Mouse (Mus musculus) heart, embryonic 11.5 days (tissue): ENCODE results near the gene Krtap1-5. TPM values are rescaled to one million over a fixed set of nuclear protein-coding genes. Genes with fewer than 3 reads are reported as not detected.
A peak's percentile ranks its signal among the peaks of the same experiment; 100 is the strongest.

Source experiments
- ATAC-seq: fragments of 200-750 bp; cut with Nextera tagmentation; replicated peaks from 2 replicates; pipeline ENCODE4 v1.8.0; 2017; ENCODE audit warnings: moderate library complexity; ENCODE audit not compliant: insufficient number of reproducible peaks, low FRiP score, low TSS enrichment
- H3K27ac ChIP-seq: fragments of 300-500 bp; sonication (generic); 2 replicates; pipeline ENCODE4 v1.5.1; 2014; ENCODE audit warnings: mild to moderate bottlenecking, low read depth, low read length
- H3K27me3 ChIP-seq: fragments of 300-500 bp; sonication (generic); 2 replicates; pipeline ENCODE4 v1.6.1; 2014; ENCODE audit warnings: mild to moderate bottlenecking, low read length, mixed read lengths; ENCODE audit not compliant: control insufficient read depth, insufficient read depth
- H3K36me3 ChIP-seq: fragments of 300-500 bp; sonication (generic); 2 replicates; pipeline ENCODE4 v1.6.1; 2014; ENCODE audit warnings: mild to moderate bottlenecking, low read length, moderate library complexity, mixed read lengths; ENCODE audit not compliant: control insufficient read depth, insufficient read depth
- H3K4me1 ChIP-seq: fragments of 300-500 bp; sonication (generic); 2 replicates; pipeline ENCODE4 v1.6.1; 2014; ENCODE audit warnings: low read length; ENCODE audit not compliant: control insufficient read depth, insufficient read depth
- H3K4me2 ChIP-seq: fragments of 300-500 bp; sonication (generic); 2 replicates; pipeline ENCODE4 v1.6.1; 2014; ENCODE audit warnings: mild to moderate bottlenecking, moderate library complexity
- H3K4me3 ChIP-seq: fragments of 300-500 bp; sonication (generic); 2 replicates; pipeline ENCODE4 v1.5.1; 2014; ENCODE audit warnings: low read depth, low read length
- H3K9ac ChIP-seq: fragments of 300-500 bp; sonication (generic); 2 replicates; pipeline ENCODE4 v1.6.1; 2014; ENCODE audit warnings: mild to moderate bottlenecking, low read depth, low read length, moderate library complexity
- H3K9me3 ChIP-seq: fragments of 300-500 bp; sonication (generic); replicated peaks from 2 replicates; pipeline ENCODE4 v1.6.1; 2016; ENCODE audit warnings: low read length; ENCODE audit not compliant: control insufficient read depth
- WGBS: fragments of 180-500 bp; shearing (Covaris S2); extraction: QIAGEN DNeasy Blood & Tissue Kit; methylation state at CpG from one replicate; pipeline ENCODE4 v1.1.7; 2014; ENCODE audit not compliant: insufficient replicate concordance; 5-methylcytosine and 5-hydroxymethylcytosine counted together
- polyA plus RNA-seq: library from polyadenylated mRNA; unstranded; fragments of >200 nt; fragmentation: Nextera tagmentation; extraction: Ambion mirVana; gene quantifications from 2 replicates; pipeline ENCODE4 v1.2.1, GENCODE M21; 2014

Krtap1-5 gene
- polyA plus RNA-seq, 1 experiment from 2014 or later: not detected

DNA sequence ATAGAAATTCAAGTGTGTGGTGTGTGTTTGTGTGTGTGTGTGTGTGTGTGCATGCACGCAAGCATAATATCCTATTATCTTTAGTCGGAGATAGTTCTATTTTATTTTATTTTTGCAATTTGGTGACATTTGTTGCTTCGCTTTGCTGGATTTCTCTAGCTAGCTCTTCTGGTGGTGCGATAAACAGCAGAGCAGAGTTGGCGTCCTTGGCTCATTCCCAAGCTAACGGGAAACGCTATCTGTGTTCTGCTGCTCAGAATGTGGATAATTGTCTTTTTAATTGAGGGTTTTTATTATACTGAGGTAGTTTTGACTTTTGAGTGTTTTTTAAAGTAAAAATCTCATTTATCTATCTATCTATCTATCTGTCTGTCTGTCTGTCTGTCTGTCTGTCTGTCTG, 4.3 kb upstream of the Krtap1-5 start:
- Histone ChIP-seq H3K27me3 (no peaks in the 10 kb centered on the region), H3K9me3 (no peaks in the 10 kb centered on the region), H3K9ac (no peak overlapping the region), H3K4me2 (no peak overlapping the region), H3K4me3 (no peak overlapping the region), H3K36me3 (no peaks in the 10 kb centered on the region), H3K27ac (no peak overlapping the region), H3K4me1 (no peaks in the 10 kb centered on the region)
- no peak for ATAC-seq
- WGBS: 86% methylated on average over 7 of the region's 7 CpGs

DNA sequence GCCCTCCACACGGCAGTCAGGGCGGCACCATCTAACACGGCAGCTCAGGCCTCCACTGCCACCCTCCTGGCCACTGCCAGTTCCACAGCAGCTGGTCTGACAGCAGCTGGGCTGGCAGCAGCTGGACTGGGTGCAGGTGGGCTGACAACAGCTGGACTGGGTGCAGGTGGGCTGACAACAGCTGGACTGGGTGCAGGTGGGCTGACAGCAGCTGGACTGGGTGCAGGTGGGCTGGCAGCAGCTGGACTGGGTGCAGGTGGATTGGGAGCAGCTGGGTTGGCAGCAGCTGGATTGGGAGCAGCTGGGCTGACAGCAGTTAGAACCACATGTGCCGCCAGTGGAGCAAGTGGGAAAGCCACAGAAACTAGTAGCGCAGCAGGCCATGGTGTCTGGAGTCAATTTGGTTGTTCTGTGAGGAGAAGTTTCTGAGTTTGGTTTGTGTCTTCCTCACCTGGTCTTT, 2.5 kb upstream of the Krtap1-5 start, which contains the start of gene Krtap1-4:
Krtap1-4 (minus strand) TSS at position 410 of the 460 bp plus-strand sequence.
- Histone ChIP-seq H3K36me3 (no peaks in the 10 kb centered on the region), H3K4me3 (no peak within 1 kb of the TSS), H3K4me2 (no peak within 1 kb of the TSS), H3K27me3 (no peaks in the 10 kb centered on the region), H3K4me1 (no peaks in the 10 kb centered on the region), H3K9ac (no peak within 1 kb of the TSS), H3K27ac (no peak within 1 kb of the TSS), H3K9me3 (no peaks in the 10 kb centered on the region)
- no peak for ATAC-seq
- WGBS: 73% methylated on average over 5 of the region's 5 CpGs

DNA sequence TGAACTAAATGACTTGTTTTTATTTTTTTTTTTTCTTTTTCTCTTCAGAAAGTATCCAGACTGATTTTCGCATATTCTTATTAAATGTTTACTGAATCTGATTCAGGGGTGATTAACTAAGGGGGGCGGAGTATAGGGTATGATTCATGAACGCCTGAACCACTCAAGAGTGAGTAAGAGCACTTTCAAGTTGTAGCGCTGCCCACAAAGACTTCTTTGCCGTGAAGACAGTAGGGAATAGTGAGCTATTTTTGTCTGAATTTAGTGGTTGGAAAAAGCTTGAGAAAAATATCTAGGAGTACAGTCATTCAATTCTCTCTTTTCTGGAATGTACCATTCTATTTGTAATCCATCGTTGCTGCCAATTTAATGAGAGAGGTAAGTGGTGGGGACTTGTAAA, 748 bp upstream of the Krtap1-5 start:
- Histone ChIP-seq H3K9me3 (no peaks in the 10 kb centered on the region), H3K4me1 (no peaks in the 10 kb centered on the region), H3K4me2 (no peak overlapping the region), H3K9ac (no peak overlapping the region), H3K4me3 (no peak overlapping the region), H3K27me3 (no peaks in the 10 kb centered on the region), H3K36me3 (no peaks in the 10 kb centered on the region), H3K27ac (no peak overlapping the region)
- 74% methylated on average over 6 of the region's 6 CpGs for WGBS
- no peak for ATAC-seq

DNA sequence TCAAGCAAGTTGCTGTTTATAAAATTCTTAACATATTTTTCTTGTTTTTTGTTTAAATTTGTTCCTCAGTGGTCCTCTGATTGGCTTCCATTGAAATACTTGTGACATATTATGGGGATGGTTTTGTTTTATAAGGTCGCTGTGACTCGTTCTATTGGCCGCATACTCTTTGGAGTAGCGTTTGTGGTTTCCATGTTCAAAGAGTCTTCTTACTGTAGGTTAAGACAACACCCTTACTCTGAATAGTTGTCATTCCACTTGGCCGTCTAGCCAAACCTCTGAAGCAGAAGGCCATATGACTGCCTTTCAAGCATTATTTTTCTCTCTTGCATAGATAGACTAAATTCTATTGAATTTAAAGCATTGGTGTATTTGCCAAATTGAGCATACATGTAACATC, 235 bp upstream of the Krtap1-5 start:
- H3K27me3 ChIP-seq: no peaks in the 10 kb centered on the region
- H3K4me2 ChIP-seq: no peak overlapping the region
- 89% methylated on average over 5 of the region's 5 CpGs for WGBS
- no peaks in the 10 kb centered on the region for H3K4me1 ChIP-seq
- ATAC-seq: no peak
- H3K9ac ChIP-seq: no peak overlapping the region
- no peak overlapping the region for H3K4me3 ChIP-seq
- H3K27ac ChIP-seq: no peak overlapping the region
- no peaks in the 10 kb centered on the region for H3K9me3 ChIP-seq
- H3K36me3 ChIP-seq: no peaks in the 10 kb centered on the region

DNA sequence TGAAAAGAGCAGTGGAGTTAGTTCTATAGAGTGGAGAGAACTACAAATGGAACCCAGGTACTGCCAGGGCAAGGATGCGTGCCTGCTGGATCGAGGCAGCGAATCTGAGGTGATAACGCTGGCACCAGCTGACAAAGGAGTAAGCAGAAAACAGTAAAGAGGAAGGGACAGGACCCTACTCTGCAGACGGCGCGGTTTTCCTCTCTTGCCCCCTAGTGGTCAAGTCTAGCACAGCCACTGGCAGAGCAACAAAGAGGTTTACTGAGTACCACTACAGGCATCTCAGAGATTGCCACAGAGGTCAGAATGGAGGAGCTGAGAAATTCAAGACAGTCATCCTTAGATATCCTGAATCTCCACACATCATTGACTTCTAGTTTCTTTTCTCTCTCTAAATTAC, 6.7 kb downstream of the Krtap1-5 start:
- 1% methylated on average over 7 of the region's 7 CpGs for WGBS
- no peak for ATAC-seq
- H3K9ac ChIP-seq: no peak overlapping the region
- H3K27me3 ChIP-seq: no peaks in the 10 kb centered on the region
- H3K36me3 ChIP-seq: no peaks in the 10 kb centered on the region
- no peaks in the 10 kb centered on the region for H3K9me3 ChIP-seq
- H3K4me1 ChIP-seq: no peaks in the 10 kb centered on the region
- H3K4me3 ChIP-seq: no peak overlapping the region
- peak overlapping the region; percentile 52 for H3K4me2 ChIP-seq
- H3K27ac ChIP-seq: no peak overlapping the region

DNA sequence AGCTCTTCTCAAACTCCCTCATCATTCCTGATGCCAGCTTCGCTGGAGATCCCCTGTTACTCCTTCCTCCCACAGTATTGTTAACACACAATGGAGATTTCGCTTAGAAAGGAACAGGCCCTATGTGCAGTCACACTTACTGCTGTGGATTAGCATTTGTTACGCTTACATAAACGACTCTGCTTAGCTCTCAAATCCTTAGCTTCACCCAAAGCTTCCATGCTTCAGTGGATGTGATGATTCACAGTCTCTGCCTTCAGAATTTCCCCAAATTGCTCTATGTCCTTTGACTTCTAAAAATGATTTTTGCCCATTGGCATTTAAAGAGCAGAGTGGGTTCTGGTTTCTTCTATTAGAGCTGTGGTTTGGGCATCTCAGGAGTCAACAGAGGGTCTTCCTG, 7.7 kb downstream of the Krtap1-5 start:
- no peak for ATAC-seq
- H3K4me2 ChIP-seq: no peak overlapping the region
- no peak overlapping the region for H3K27ac ChIP-seq
- H3K9ac ChIP-seq: no peak overlapping the region
- 66% methylated on average over 4 of the region's 4 CpGs for WGBS
- no peaks in the 10 kb centered on the region for H3K36me3 ChIP-seq
- no peaks in the 10 kb centered on the region for H3K27me3 ChIP-seq
- no peak overlapping the region for H3K4me3 ChIP-seq
- H3K4me1 ChIP-seq: no peaks in the 10 kb centered on the region
- no peaks in the 10 kb centered on the region for H3K9me3 ChIP-seq

DNA sequence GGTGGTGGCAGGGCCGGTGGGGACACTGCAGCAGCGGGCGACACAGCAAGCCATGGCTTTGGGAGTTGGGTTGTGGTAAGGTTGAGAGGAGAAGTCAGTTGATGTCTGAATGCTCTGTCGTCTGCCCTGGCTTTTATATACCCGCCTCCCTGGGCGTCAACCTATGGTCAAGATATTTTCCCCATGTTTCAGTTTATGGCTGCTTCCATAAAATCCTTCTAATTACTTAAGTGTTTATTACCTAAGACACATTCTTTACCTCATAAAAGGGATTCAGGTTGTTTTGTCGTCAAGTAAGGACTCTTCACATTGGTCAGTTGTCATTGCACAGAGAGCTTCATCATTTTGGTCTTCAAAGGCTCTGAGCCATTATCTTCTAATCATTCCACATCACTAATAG, 14.3 kb downstream of the Krtap1-5 start, which contains the start of gene Krtap3-1:
Krtap3-1 (minus strand) TSS at position 101 of the 400 bp plus-strand sequence.
- Histone ChIP-seq H3K9ac (no peak within 1 kb of the TSS), H3K4me3 (no peak within 1 kb of the TSS)

DNA sequence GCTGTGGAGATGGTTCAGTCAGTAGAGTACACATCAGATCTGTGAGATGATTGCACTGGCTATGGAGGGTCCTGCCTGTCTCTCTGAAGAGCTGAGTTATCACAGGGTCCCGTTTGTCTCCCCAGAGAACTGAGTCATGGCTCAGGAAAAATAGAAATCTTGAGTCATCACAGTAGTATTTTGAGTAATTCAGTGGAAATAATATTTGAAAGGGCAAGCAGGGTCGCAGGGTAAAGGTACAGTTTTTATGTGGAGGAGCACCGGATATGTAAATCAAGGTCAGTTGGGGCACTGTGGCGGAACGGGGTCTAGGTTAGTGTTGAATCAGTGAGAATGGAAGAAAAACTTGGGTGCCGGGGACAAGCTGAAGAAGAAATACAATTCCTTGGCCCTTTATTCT, 18.2 kb downstream of the Krtap1-5 start:
- no peaks in the 10 kb centered on the region for H3K27me3 ChIP-seq
- no peak overlapping the region for H3K9ac ChIP-seq
- H3K4me1 ChIP-seq: no peaks in the 10 kb centered on the region
- 79% methylated on average over 6 of the region's 6 CpGs for WGBS
- H3K27ac ChIP-seq: no peak overlapping the region
- H3K4me2 ChIP-seq: no peak overlapping the region
- H3K4me3 ChIP-seq: no peak overlapping the region
- no peak for ATAC-seq
- H3K36me3 ChIP-seq: no peaks in the 10 kb centered on the region
- H3K9me3 ChIP-seq: no peaks in the 10 kb centered on the region

More for the DNA sequence above, 14.3 kb downstream of the Krtap1-5 start, which contains the start of gene Krtap3-1:
- Histone ChIP-seq H3K9me3 (no peaks in the 10 kb centered on the region), H3K27ac (no peak within 1 kb of the TSS), H3K4me2 (no peak within 1 kb of the TSS), H3K4me1 (no peaks in the 10 kb centered on the region), H3K27me3 (no peaks in the 10 kb centered on the region), H3K36me3 (no peaks in the 10 kb centered on the region)
- ATAC-seq: no peak
- WGBS: 77% methylated on average over 7 of the region's 7 CpGs

DNA sequence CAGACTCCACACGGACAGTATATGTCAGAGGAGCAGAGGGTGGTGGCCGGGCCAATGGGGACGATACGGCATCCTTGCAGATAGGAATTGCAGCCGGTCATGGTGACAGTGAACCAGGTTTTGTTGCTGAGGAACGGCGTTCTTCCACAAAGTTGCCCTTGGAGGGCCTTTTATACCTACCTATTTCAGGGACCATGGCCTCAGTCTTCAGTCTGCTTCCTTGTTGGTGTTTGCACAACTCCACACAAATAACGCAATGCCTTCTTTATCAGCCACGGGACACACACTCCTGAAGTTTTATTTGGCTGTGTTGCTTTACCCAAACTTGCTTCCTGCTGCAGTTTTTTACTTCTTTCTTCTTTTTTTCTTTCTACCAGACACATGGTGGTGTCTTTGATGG, 21.4 kb downstream of the Krtap1-5 start, which contains the start of gene Gm11939:
Gm11939 (minus strand) TSS at position 101 of the 400 bp plus-strand sequence.
- H3K4me2 ChIP-seq: no peak within 1 kb of the TSS
- no peak within 1 kb of the TSS for H3K9ac ChIP-seq
- no peak within 1 kb of the TSS for H3K27ac ChIP-seq
- H3K27me3 ChIP-seq: no peaks in the 10 kb centered on the region
- H3K4me3 ChIP-seq: no peak within 1 kb of the TSS
- H3K9me3 ChIP-seq: no peaks in the 10 kb centered on the region
- no peaks in the 10 kb centered on the region for H3K4me1 ChIP-seq
- 81% methylated on average over 9 of the region's 9 CpGs for WGBS
- no peak for ATAC-seq
- no peaks in the 10 kb centered on the region for H3K36me3 ChIP-seq
